In genomic region chr9:110623416-110624195, GRCm38 (mm10) we compare ENCODE assay signal across 8 mouse cellular contexts. TPM values are rescaled to one million over a fixed set of nuclear protein-coding genes. Genes with fewer than 3 reads are reported as not detected.
DNase-seq lines count a peak whose midpoint lies in the region; ATAC-seq and TF ChIP-seq lines count a peak whose summit lies in the region.

No protein-coding gene starts in this region.

- peaks cover 2% of the 10 kb centered on the region; the same call in 1 of the 2 replicates for H3K36me3 ChIP-seq in kidney, adult 2 months (ENCODE audit: control insufficient read depth, insufficient read depth, low read length)
- peaks cover 5% of the 10 kb centered on the region for H3K36me3 ChIP-seq in embryonic facial prominence, embryonic 11.5 days (replicated peaks; ENCODE audit: control insufficient read depth, insufficient read depth, low read depth, low read length)
- peaks cover 9% of the 10 kb centered on the region; the same call in 1 of the 2 replicates for H3K36me3 ChIP-seq in intestine, embryonic 16.5 days (ENCODE audit: control insufficient read depth, insufficient read depth, low read length)
- peaks cover 45% of the 10 kb centered on the region for H3K36me3 ChIP-seq in neural tube, embryonic 13.5 days

- peak overlapping the region; percentile 87 for H3K4me2 ChIP-seq in embryonic facial prominence, embryonic 11.5 days (ENCODE audit: low read depth, low read length)
- peak overlapping the region; percentile 99 for H3K4me2 ChIP-seq in intestine, embryonic 16.5 days (ENCODE audit: low read depth, low read length)
- H3K4me2 ChIP-seq in neural tube, embryonic 13.5 days = peak overlapping the region; percentile 97

- no peak overlapping the region; the same call in 1 of the 2 replicates for H3K27ac ChIP-seq in kidney, adult 2 months (ENCODE audit: insufficient read depth, low read depth, low read length)
- peak overlapping the region; percentile 66 for H3K27ac ChIP-seq in embryonic facial prominence, embryonic 11.5 days (replicated peaks; ENCODE audit: low read depth, low read length)
- H3K27ac ChIP-seq in intestine, embryonic 16.5 days (ENCODE audit: low read length) = peak overlapping the region; percentile 87
- peak overlapping the region; percentile 88 for H3K27ac ChIP-seq in neural tube, embryonic 13.5 days (replicated peaks)

- peaks cover 6% of the 10 kb centered on the region; the same call in 1 of the 2 replicates for H3K4me1 ChIP-seq in kidney, adult 2 months (ENCODE audit: control insufficient read depth, insufficient read depth, low read length)
- H3K4me1 ChIP-seq in embryonic facial prominence, embryonic 11.5 days (ENCODE audit: control insufficient read depth, insufficient read depth, low read length) = 0 out of 2 replicates have a peak, but pooled peaks cover 2% of the 10 kb centered on the region
- H3K4me1 ChIP-seq in intestine, embryonic 16.5 days (ENCODE audit: control insufficient read depth, insufficient read depth, low read length) = peaks cover 20% of the 10 kb centered on the region
- peaks cover 27% of the 10 kb centered on the region for H3K4me1 ChIP-seq in neural tube, embryonic 13.5 days (replicated peaks)

- H3K27me3 ChIP-seq in kidney, adult 2 months (replicated peaks; ENCODE audit: control insufficient read depth, insufficient read depth, low read length) = no peaks in the 10 kb centered on the region
- no peaks in the 10 kb centered on the region for H3K27me3 ChIP-seq in embryonic facial prominence, embryonic 11.5 days (ENCODE audit: control insufficient read depth, insufficient read depth, low read length)
- H3K27me3 ChIP-seq in intestine, embryonic 16.5 days (replicated peaks; ENCODE audit: control insufficient read depth, insufficient read depth, low read length) = no peaks in the 10 kb centered on the region
- no peaks in the 10 kb centered on the region for H3K27me3 ChIP-seq in neural tube, embryonic 13.5 days

- H3K4me3 ChIP-seq in kidney, adult 2 months (ENCODE audit: insufficient read depth, low read depth, low read length) = peak overlapping the region; percentile 56
- H3K4me3 ChIP-seq in embryonic facial prominence, embryonic 11.5 days (ENCODE audit: low read depth, low read length) = peak overlapping the region; percentile 44
- peak overlapping the region; percentile 63 for H3K4me3 ChIP-seq in intestine, embryonic 16.5 days (ENCODE audit: low read length)
- peak overlapping the region; percentile 53 for H3K4me3 ChIP-seq in neural tube, embryonic 13.5 days

- TF ChIP-seq CTCF in kidney, adult 2 months (conservative IDR thresholded peaks at IDR 0.05; ENCODE audit: insufficient read depth, insufficient read length, low read depth, low read length) = no peak

- H3K9ac ChIP-seq in embryonic facial prominence, embryonic 11.5 days (replicated peaks; ENCODE audit: low read length) = peak overlapping the region; percentile 73
- peak overlapping the region; percentile 75 for H3K9ac ChIP-seq in intestine, embryonic 16.5 days (ENCODE audit: low read depth, low read length)
- peak overlapping the region; percentile 78 for H3K9ac ChIP-seq in neural tube, embryonic 13.5 days

- no peak for TF ChIP-seq POLR2A in kidney, adult 2 months (IDR thresholded peaks at IDR 0.05; ENCODE audit: low read depth, low read length)

- ATAC-seq in embryonic facial prominence, embryonic 11.5 days (replicated peaks; ENCODE audit: insufficient number of reproducible peaks, low FRiP score, low TSS enrichment, low read depth) = no peak
- peak; percentile 17 for ATAC-seq in intestine, embryonic 16.5 days
- no peak for ATAC-seq in neural tube, embryonic 13.5 days (ENCODE audit: low read depth)
- no peak for ATAC-seq in cerebellum, adult (ENCODE audit: insufficient number of reproducible peaks, low FRiP score, low TSS enrichment)
- no peak for ATAC-seq in megakaryocyte progenitor cell, adult 5-6 weeks (replicated peaks; ENCODE audit: poor library complexity)

- 52% methylated on average over 8 of the region's 8 CpGs for WGBS in kidney, adult 2 months
- WGBS in embryonic facial prominence, embryonic 11.5 days = 48% methylated on average over 8 of the region's 8 CpGs
- 33% methylated on average over 8 of the region's 8 CpGs for WGBS in intestine, embryonic 16.5 days
- 40% methylated on average over 8 of the region's 8 CpGs for WGBS in neural tube, embryonic 13.5 days

- no peaks in the 10 kb centered on the region for H3K9me3 ChIP-seq in embryonic facial prominence, embryonic 11.5 days (replicated peaks; ENCODE audit: control insufficient read depth, low read length)
- H3K9me3 ChIP-seq in intestine, embryonic 16.5 days (ENCODE audit: control insufficient read depth, low read length) = no peaks in the 10 kb centered on the region
- H3K9me3 ChIP-seq in neural tube, embryonic 13.5 days = no peaks in the 10 kb centered on the region

- DNase-seq in kidney, adult 2 months = no peak
- no peak for DNase-seq in kidney, postnatal 10 days
- peak; percentile 8 for DNase-seq in embryonic facial prominence, embryonic 11.5 days (ENCODE audit: low spot score)
- DNase-seq in layer of hippocampus, adult 11-12 months (ENCODE audit: low spot score) = no peak

RNA-seq across cellular contexts. Expression of gene Nradd, which starts 0.6 kb away (rescaled TPM):
- polyA plus RNA-seq in kidney, adult 2 months (2012; rRNA removed) = 4.3 and 6.2 TPM in 2 replicates
- polyA plus RNA-seq in embryonic facial prominence, embryonic 11.5 days (2014; fragmentation: Nextera tagmentation; extraction: Ambion mirVana) = 25.1 and 29.2 TPM in 2 replicates
- 25.7 and 28.4 TPM in 2 replicates for polyA plus RNA-seq in intestine, embryonic 16.5 days (2015; fragmentation: Nextera tagmentation; extraction: Ambion mirVana)
- 38.0 and 39.3 TPM in 2 replicates for polyA plus RNA-seq in neural tube, embryonic 13.5 days (2015; fragmentation: Nextera tagmentation; extraction: Ambion mirVana)
- total RNA-seq in megakaryocyte progenitor cell, adult 5-6 weeks (2015) = 2.0 and 4.3 TPM in 2 replicates
- 1.9 and 2.2 TPM in 2 replicates for total RNA-seq in megakaryocyte progenitor cell, adult 5-6 weeks (2017)

RNA-seq across cellular contexts. Expression of gene Nbeal2, which starts 30.4 kb away (rescaled TPM):
- polyA plus RNA-seq in kidney, adult 2 months (2012; rRNA removed) = 41.6 and 49.2 TPM in 2 replicates
- 0.70 and 0.71 TPM in 2 replicates for polyA plus RNA-seq in embryonic facial prominence, embryonic 11.5 days (2014; fragmentation: Nextera tagmentation; extraction: Ambion mirVana)
- 4.0 and 4.2 TPM in 2 replicates for polyA plus RNA-seq in intestine, embryonic 16.5 days (2015; fragmentation: Nextera tagmentation; extraction: Ambion mirVana)
- 1.8 and 2.2 TPM in 2 replicates for polyA plus RNA-seq in neural tube, embryonic 13.5 days (2015; fragmentation: Nextera tagmentation; extraction: Ambion mirVana)
- 20.1 and 24.1 TPM in 2 replicates for total RNA-seq in megakaryocyte progenitor cell, adult 5-6 weeks (2015)
- 10.3 and 19.3 TPM in 2 replicates for total RNA-seq in megakaryocyte progenitor cell, adult 5-6 weeks (2017)

RNA-seq across cellular contexts. Expression of gene Ccdc12, which starts 32.7 kb away (rescaled TPM):
- 95.9 and 125 TPM in 2 replicates for polyA plus RNA-seq in kidney, adult 2 months (2012; rRNA removed)
- 117 and 118 TPM in 2 replicates for polyA plus RNA-seq in embryonic facial prominence, embryonic 11.5 days (2014; fragmentation: Nextera tagmentation; extraction: Ambion mirVana)
- polyA plus RNA-seq in intestine, embryonic 16.5 days (2015; fragmentation: Nextera tagmentation; extraction: Ambion mirVana) = 168 and 188 TPM in 2 replicates
- polyA plus RNA-seq in neural tube, embryonic 13.5 days (2015; fragmentation: Nextera tagmentation; extraction: Ambion mirVana) = 105 and 118 TPM in 2 replicates
- total RNA-seq in megakaryocyte progenitor cell, adult 5-6 weeks (2015) = 98.7 and 112 TPM in 2 replicates
- 75.3 and 92.6 TPM in 2 replicates for total RNA-seq in megakaryocyte progenitor cell, adult 5-6 weeks (2017)
